Mouse (Mus musculus) left cerebral cortex, postnatal 25 days (tissue): Measurements from ENCODE around the gene Fbl. TPM values are rescaled to one million over a fixed set of nuclear protein-coding genes. Genes with fewer than 3 reads are reported as not detected.
"Not testable (repeated sequence)": the region's sequence is repeated elsewhere in the genome, so short reads cannot be mapped to it uniquely, and the experiment has no call there.

ENCODE experiments used
- DNase-seq, 2 experiments: peaks; one replicate each; pipeline ENCODE4 v3.0.0; 2022; ENCODE audit warnings: low spot score in 2 of 2, mixed read lengths in 1 of 2
- intact Hi-C: fragments of 180-260 bp; cut with DNase I; formaldehyde crosslinking; loops from one replicate; pipeline ENCODE4 v1.15.1; 2025
- total RNA-seq, 2 experiments: library from RNA; stranded (reverse); gene quantifications; 2 replicates each; pipeline ENCODE4 v1.2.3; 2021

Fbl gene
- 10 to 100 TPM; 51.5 to 55.3 TPM for total RNA-seq

- peak; percentile 94 to 96 for DNase-seq
- intact Hi-C loops = loop anchor here (1.0 kb wide), 2 partner anchors 10 to 119 kb away; partner anchors contain the start of genes Dyrk1b and Psmc4
Observed at GRCm38 (mm10) chr7:28169489-28170422, at the start of gene Fbl. Gene Fbl (plus strand): TSS chr7:28169710.

- no peak for DNase-seq
- intact Hi-C loops = no loop called here
Observed at GRCm38 (mm10) chr7:28129166-28129565, 40.3 kb upstream of the Fbl start, which contains the start of gene 9530053A07Rik. Gene 9530053A07Rik (plus strand): TSS chr7:28129466.

- intact Hi-C loops = loop anchor here (5.0 kb wide), 1 partner anchor 85 kb away; the partner anchor contains the start of gene Psmc4
- DNase-seq = peak; percentile 19 to 55
Observed at GRCm38 (mm10) chr7:28137613-28138012, 31.9 kb upstream of the Fbl start.

GRCm38 (mm10) chr7:28148263-28148662, 21.2 kb upstream of the Fbl start:
- intact Hi-C loops = loop anchor here (2.0 to 5.0 kb wide), 2 partner anchors 64 to 151 kb away; no protein-coding TSS in a partner anchor
- peak; percentile 43 to 51 for DNase-seq

- intact Hi-C loops = loop anchor here (2.0 to 5.0 kb wide), 2 partner anchors 62 to 149 kb away; no protein-coding TSS in a partner anchor
- no peak for DNase-seq
Observed at GRCm38 (mm10) chr7:28149841-28150240, 19.7 kb upstream of the Fbl start.

GRCm38 (mm10) chr7:28151584-28152221, 17.8 kb upstream of the Fbl start:
- intact Hi-C loops = loop anchor here (1.0 kb wide), 1 partner anchor 101 kb away; the partner anchor contains the start of gene Psmc4
- DNase-seq = peak; percentile 15 to 52

- intact Hi-C loops, DNase-seq: not testable (repeated sequence)
Observed at GRCm38 (mm10) chr7:28153595-28153994, 15.9 kb upstream of the Fbl start.

GRCm38 (mm10) chr7:28159292-28159691, 10.2 kb upstream of the Fbl start:
- DNase-seq = no peak
- intact Hi-C loops = no loop called here

GRCm38 (mm10) chr7:28159893-28160292, 9.6 kb upstream of the Fbl start:
- DNase-seq = no peak
- intact Hi-C loops = no loop called here

- intact Hi-C loops = no loop called here
- no peak for DNase-seq
Observed at GRCm38 (mm10) chr7:28161163-28161749, 8.3 kb upstream of the Fbl start.

- intact Hi-C loops = no loop called here
- no peak for DNase-seq
Observed at GRCm38 (mm10) chr7:28165406-28165805, 4.1 kb upstream of the Fbl start.

GRCm38 (mm10) chr7:28168320-28169115, 992 bp upstream of the Fbl start:
- intact Hi-C loops = loop anchor here (1.0 kb wide), 2 partner anchors 11 to 118 kb away; partner anchors contain the start of genes Dyrk1b and Psmc4
- peak; percentile 43 to 53 for DNase-seq

- DNase-seq = no peak
- intact Hi-C loops = no loop called here
Observed at GRCm38 (mm10) chr7:28175358-28175757, 5.8 kb downstream of the Fbl start.

GRCm38 (mm10) chr7:28179228-28179627, 9.7 kb downstream of the Fbl start, which contains the start of gene Dyrk1b:
Gene Dyrk1b (plus strand): TSS chr7:28179469.
- peak; percentile 98 to 99 for DNase-seq
- intact Hi-C loops = loop anchor here (1.0 kb wide), 1 partner anchor 10 kb away; the partner anchor contains the start of gene Fbl

- intact Hi-C loops = loop anchor here (1.0 kb wide), 1 partner anchor 11 kb away; the partner anchor contains the start of gene Fbl
Observed at GRCm38 (mm10) chr7:28179741-28180377, 10.3 kb downstream of the Fbl start.

GRCm38 (mm10) chr7:28180890-28181289, 11.4 kb downstream of the Fbl start:
- intact Hi-C loops = no loop called here
- DNase-seq = no peak

More at GRCm38 (mm10) chr7:28179741-28180377, 10.3 kb downstream of the Fbl start:
- DNase-seq = peak; percentile 96 to 97

- intact Hi-C loops = no loop called here
Observed at GRCm38 (mm10) chr7:28181376-28181775, 11.9 kb downstream of the Fbl start.

GRCm38 (mm10) chr7:28182320-28182719, 12.8 kb downstream of the Fbl start:
- no peak for DNase-seq
- intact Hi-C loops = no loop called here

More at GRCm38 (mm10) chr7:28181376-28181775, 11.9 kb downstream of the Fbl start:
- DNase-seq = no peak
